Mouse (Mus musculus) hindbrain, embryonic 10.5 days (tissue): Measurements from ENCODE around the gene F12. TPM values are rescaled to one million over a fixed set of nuclear protein-coding genes. Genes with fewer than 3 reads are reported as not detected.

Source experiments
- DNase-seq: peaks from one replicate; pipeline ENCODE4 v3.0.0-alpha.2; 2017; ENCODE audit warnings: low spot score
- H3K27ac ChIP-seq: fragments of 300-500 bp; sonication (generic); 2 replicates; pipeline ENCODE4 v1.5.1; 2016; ENCODE audit warnings: mild to moderate bottlenecking, moderate library complexity
- H3K27me3 ChIP-seq: fragments of 300-500 bp; sonication (generic); 2 replicates; pipeline ENCODE4 v1.6.1; 2016; ENCODE audit warnings: mild to moderate bottlenecking; ENCODE audit not compliant: poor library complexity, insufficient read depth, severe bottlenecking
- H3K36me3 ChIP-seq: fragments of 300-500 bp; sonication (generic); 2 replicates; pipeline ENCODE4 v1.6.1; 2016; ENCODE audit warnings: mild to moderate bottlenecking, moderate library complexity
- H3K4me1 ChIP-seq: fragments of 300-500 bp; sonication (generic); replicated peaks from 2 replicates; pipeline ENCODE4 v1.6.1; 2016; ENCODE audit warnings: mild to moderate bottlenecking
- H3K4me3 ChIP-seq: fragments of 300-500 bp; sonication (generic); 2 replicates; pipeline ENCODE4 v1.5.1; 2016; ENCODE audit warnings: mild to moderate bottlenecking, moderate library complexity
- H3K9me3 ChIP-seq: fragments of 300-500 bp; sonication (generic); 2 replicates; pipeline ENCODE4 v1.6.1; 2016; ENCODE audit warnings: mild to moderate bottlenecking, moderate library complexity
- WGBS: fragments of 180-500 bp; shearing (Covaris S2); methylation state at CpG from one replicate; pipeline ENCODE4 v1.1.7; 2016; 5-methylcytosine and 5-hydroxymethylcytosine counted together
- polyA plus RNA-seq: library from polyadenylated mRNA; unstranded; fragments of >200 nt; fragmentation: Nextera tagmentation; extraction: Ambion mirVana; gene quantifications from 2 replicates; pipeline ENCODE4 v1.2.1, GENCODE M21; 2016

F12 gene
- polyA plus RNA-seq, 1 experiment from 2014 or later, result 0.25 TPM

DNA sequence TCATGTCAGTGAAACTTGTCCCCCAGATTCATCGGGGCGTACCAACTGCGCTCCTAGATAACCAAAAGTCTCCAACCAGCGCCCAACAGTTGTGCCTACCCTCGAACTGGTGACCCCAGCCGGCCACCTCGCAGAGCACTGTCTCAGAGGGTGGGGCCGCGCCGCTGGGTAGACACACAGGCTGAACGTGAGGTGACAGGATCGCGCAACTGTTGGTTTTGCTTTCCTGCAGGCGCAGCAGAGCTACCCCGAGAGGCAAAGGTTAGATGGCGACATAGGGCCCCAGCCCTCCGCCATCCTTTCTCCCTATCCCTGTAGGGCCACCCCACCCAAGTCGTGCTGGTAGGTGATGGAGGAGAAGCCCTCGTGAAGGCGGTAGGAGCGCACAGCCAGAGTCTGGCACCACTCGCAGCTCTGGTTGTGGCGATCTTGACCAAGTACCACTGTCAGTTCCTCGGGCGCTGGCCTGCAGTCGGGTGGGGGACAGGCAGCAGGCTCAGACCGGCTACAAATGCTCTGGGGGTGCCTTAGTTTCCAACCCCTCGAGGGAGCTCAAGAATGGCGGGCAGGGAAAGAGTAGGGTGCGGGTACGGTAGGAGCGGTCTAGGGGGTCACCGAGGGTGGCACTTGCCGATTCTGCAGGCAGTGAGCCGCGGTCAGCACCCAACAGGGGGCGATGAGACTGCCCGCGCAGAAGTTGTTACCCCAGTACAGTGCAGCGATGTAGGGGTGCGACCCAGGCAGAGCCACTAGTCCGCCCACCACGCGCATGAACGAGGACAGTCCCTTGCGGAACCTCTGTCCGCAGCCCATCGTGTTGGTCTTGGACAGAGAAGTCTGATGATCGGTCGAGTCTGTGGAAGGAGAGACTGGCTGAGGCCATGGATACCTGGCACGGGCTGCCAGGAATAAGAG lies 6.3 kb downstream of the F12 start:
- Histone ChIP-seq H3K4me1 (peaks cover 23% of the 10 kb centered on the region), H3K9me3 (no peaks in the 10 kb centered on the region), H3K27me3 (peaks cover 65% of the 10 kb centered on the region), H3K36me3 (no peaks in the 10 kb centered on the region), H3K4me3 (peak overlapping the region; percentile 9; the same call in 1 of the 2 replicates), H3K27ac (no peak overlapping the region)
- WGBS, result 27% methylated on average over 51 of the region's 51 CpGs
- DNase-seq, result no peak

DNA sequence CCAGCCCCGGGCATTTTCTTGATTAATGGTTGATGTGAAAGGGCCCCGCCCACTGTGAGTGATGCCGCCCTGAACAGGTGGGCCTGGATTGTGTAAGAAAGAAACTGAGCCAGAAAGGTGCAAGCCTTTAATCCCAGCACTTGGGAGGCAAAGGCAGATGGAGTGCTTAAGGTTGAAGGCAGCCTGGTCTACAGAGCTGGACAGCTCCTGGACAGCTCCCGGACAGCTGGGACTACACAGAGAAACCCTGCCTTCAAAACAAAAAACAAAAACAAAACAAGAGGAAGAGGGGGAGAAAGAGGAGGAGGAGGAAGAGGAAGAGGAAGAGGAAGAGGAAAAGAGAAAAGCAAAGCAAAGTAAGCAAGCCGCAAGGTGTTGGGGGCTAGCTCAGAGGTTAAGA lies 7.5 kb downstream of the F12 start:
- peaks cover 76% of the 10 kb centered on the region for H3K27me3 ChIP-seq
- no peak overlapping the region for H3K27ac ChIP-seq
- H3K36me3 ChIP-seq, result no peaks in the 10 kb centered on the region
- H3K4me3 ChIP-seq, result no peak overlapping the region
- H3K4me1 ChIP-seq, result peaks cover 31% of the 10 kb centered on the region
- WGBS, result 86% methylated on average over 5 of the region's 5 CpGs
- no peak for DNase-seq
- no peaks in the 10 kb centered on the region for H3K9me3 ChIP-seq

DNA sequence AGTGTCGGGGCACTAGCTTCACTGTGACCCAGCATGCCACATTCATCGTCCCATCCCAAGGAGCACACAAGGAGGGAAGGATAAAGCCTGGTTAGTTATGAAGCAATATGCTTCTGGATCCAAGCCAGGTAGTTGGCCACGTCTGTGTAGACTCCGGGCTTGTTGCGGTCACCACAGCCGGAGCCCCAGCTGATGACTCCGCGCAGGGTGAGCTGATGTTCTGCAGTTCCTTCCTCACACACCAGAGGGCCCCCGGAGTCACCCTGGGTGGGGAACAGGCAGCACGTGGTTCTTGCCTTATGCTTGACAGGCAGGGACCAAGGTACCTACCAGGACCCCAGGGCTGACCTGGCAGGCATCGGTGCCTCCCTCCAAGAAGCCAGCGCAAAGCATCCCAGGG lies 8.6 kb downstream of the F12 start:
- Histone ChIP-seq H3K36me3 (no peaks in the 10 kb centered on the region), H3K4me1 (peaks cover 31% of the 10 kb centered on the region), H3K27ac (no peak overlapping the region), H3K9me3 (no peaks in the 10 kb centered on the region), H3K27me3 (peaks cover 87% of the 10 kb centered on the region), H3K4me3 (no peak overlapping the region)
- DNase-seq, result peak; percentile 87
- 14% methylated on average over 12 of the region's 12 CpGs for WGBS

DNA sequence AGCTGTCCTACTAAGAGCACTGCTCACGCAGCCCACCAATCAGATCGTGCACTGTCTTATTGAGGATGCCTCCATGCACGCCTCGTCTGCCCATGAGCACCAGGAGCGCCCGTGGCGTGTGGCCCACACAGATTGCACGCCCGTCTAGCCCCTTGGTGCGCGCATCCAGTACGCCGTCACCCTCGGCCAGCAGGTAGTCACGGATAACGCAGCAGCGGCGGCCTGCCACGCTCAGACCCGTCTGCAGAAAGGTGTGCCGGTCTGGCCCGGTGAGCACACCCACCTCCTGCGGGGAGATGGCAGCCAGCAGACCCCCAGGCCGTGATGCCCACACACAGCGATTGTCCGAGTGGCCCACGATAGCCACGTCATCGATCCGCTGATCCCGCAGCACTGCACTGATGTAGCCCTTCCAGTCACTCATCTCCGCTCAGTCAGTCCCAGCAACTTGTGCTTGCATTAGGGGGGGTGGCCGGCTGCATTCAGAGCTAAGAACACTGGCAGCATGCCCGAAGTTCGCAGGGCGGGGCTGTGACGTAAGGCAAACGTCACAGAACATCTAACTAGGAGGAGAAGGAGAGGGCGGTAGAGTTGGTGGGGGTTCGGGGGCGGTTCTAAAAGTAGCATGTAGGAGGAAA lies 11.7 kb downstream of the F12 start, which contains the start of gene Pfn3:
Gene Pfn3, minus strand, starts transcription at position 490 of the 638 bp plus-strand sequence.
- H3K27me3 ChIP-seq, result peaks cover 71% of the 10 kb centered on the region
- peak within 1 kb of the TSS; percentile 53 for H3K4me3 ChIP-seq
- WGBS, result 11% methylated on average over 41 of the region's 41 CpGs
- 0 out of 2 replicates have a peak within 1 kb of the TSS, but pooled peaks have one; percentile 56 for H3K27ac ChIP-seq
- peaks cover 14% of the 10 kb centered on the region for H3K4me1 ChIP-seq
- no peaks in the 10 kb centered on the region for H3K36me3 ChIP-seq
- DNase-seq, result peak; percentile 53
- H3K9me3 ChIP-seq, result no peaks in the 10 kb centered on the region

DNA sequence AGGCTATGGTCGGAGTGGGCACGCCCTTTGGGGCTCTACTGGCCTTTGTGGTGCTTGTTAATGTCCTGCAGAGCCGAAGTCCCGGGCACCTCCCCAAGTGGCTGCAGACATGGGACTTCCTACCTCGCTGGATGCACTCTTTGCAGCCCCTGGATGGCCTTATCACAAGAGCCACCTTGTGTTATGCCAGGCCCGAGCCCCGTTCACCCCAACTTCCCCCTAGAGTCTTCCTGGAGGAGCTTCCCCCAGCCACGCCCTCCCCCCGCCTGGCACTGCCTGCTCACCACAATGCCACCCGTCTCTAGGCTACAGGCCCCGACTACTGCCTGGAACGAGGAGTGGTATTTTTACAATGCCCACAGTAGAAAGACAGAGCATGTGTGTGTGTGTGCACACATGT lies 13.3 kb downstream of the F12 start:
- Histone ChIP-seq H3K27ac (no peak overlapping the region), H3K4me3 (no peak overlapping the region), H3K9me3 (no peaks in the 10 kb centered on the region), H3K36me3 (no peaks in the 10 kb centered on the region), H3K4me1 (peaks cover 14% of the 10 kb centered on the region), H3K27me3 (peaks cover 60% of the 10 kb centered on the region)
- WGBS, result 87% methylated on average over 12 of the region's 12 CpGs
- no peak for DNase-seq

DNA sequence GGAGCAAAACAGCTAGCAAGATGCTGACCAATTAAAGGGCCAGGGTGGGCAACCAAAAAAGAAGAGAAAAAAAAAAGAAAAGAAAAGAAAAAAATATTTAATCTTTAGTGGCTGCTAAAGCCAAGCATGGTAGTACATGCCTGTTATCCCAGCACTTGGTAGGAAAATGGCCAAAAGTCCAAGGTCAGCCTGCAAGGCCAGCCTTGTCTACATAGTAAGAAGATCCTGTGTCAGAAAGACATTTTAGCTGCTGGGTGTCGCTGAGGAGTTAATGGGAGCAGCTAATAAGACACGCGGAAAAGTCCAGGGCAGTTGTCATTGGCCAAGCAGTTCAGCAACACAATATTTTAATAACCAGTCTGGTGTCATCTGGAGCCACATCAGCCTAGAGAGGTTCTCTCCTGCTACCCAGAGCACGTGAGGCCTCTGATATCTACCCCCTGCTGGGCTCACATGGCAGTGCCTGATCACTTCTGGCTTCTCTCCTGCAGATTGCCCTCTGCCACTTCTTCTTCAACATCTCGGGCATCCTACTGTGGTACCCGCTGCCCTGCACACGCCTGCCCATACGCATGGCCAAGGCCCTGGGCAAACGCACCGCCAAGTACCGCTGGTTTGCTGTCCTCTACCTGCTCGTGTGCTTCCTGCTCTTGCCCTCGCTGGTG lies 13.8 kb downstream of the F12 start:
- 84% methylated on average over 13 of the region's 13 CpGs for WGBS
- Histone ChIP-seq H3K36me3 (no peaks in the 10 kb centered on the region), H3K4me3 (no peak overlapping the region), H3K9me3 (no peaks in the 10 kb centered on the region), H3K27me3 (peaks cover 54% of the 10 kb centered on the region), H3K4me1 (peaks cover 8% of the 10 kb centered on the region), H3K27ac (no peak overlapping the region)
- DNase-seq, result no peak

DNA sequence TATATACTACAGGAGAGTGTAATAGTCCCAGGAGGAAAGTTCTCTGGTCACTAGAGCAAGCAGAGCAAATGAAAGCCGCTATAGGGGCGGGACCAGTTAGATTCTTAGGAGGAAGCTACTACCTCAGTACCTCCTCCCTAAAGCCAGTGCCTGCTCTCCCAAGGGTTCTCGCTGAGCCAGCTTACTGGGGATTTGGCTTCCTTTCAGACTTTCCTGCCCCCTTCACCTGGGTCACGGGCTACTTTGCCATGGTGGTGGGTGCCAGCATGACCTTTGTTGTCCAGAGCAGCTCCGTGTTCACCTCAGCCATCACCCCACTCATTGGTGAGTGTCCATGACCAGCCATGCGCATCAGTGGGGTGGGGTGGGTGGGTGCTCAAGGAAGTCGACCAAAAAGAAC lies 14.8 kb downstream of the F12 start:
- peaks cover 48% of the 10 kb centered on the region for H3K27me3 ChIP-seq
- H3K9me3 ChIP-seq, result no peaks in the 10 kb centered on the region
- H3K4me3 ChIP-seq, result no peak overlapping the region
- 74% methylated on average over 7 of the region's 7 CpGs for WGBS
- H3K4me1 ChIP-seq, result peaks cover 8% of the 10 kb centered on the region
- DNase-seq, result no peak
- no peak overlapping the region for H3K27ac ChIP-seq
- no peaks in the 10 kb centered on the region for H3K36me3 ChIP-seq

DNA sequence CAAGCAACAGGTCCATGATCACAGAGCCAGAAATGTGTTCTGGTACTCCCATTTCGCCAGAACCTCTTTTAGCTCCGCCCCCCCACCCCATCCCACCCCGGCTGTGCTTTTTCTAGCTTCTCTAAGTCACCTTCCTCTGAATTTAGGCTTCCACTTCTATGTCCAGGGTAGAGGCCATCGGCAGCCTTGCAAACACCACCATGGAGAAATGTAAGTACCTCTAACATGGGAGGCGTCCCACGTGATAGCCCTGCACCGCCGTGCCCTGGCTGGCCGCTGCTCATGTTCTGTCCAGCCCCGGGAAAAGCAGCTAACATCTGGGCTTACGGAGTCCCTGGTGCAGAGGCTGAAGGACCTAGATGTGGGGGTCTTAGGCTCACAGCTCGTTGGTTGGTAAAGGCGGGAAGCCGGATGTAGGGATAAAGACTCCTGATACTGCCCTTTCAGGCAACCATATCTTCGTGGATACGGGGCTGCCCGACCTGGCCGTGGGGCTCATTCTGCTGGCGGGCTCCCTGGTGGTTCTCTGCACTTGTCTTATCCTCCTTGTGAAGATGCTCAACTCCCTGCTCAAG lies 18.0 kb downstream of the F12 start:
- Histone ChIP-seq H3K9me3 (no peaks in the 10 kb centered on the region), H3K36me3 (no peaks in the 10 kb centered on the region), H3K4me1 (peaks cover 13% of the 10 kb centered on the region), H3K27ac (no peak overlapping the region), H3K27me3 (peaks cover 39% of the 10 kb centered on the region), H3K4me3 (no peak overlapping the region)
- no peak for DNase-seq
- WGBS, result 86% methylated on average over 19 of the region's 19 CpGs

DNA sequence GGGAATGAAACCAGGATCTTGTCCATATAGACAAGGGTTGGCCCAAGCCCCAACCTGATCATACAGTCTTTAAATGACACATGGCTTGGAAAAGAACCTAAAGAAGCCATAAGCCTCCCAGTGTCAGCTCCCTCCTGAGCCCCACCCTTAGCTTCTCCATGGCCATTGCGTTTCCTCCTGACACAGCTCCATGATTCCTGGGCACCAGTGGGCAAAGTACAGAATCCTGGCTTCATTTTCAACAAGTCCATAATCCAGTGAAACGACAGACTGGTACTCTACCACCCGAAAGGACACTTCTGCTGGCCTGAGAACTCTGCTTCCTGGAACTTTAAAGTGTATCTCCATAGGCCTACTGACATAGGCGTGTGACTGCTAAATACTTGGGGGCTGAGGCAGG lies 19.3 kb downstream of the F12 start:
- Histone ChIP-seq H3K4me1 (peaks cover 23% of the 10 kb centered on the region), H3K27ac (no peak overlapping the region), H3K4me3 (no peak overlapping the region), H3K9me3 (no peaks in the 10 kb centered on the region), H3K36me3 (no peaks in the 10 kb centered on the region), H3K27me3 (peaks cover 35% of the 10 kb centered on the region)
- no peak for DNase-seq
- whole genome bisulfite sequencing, result 84% methylated on average over 4 of the region's 4 CpGs

DNA sequence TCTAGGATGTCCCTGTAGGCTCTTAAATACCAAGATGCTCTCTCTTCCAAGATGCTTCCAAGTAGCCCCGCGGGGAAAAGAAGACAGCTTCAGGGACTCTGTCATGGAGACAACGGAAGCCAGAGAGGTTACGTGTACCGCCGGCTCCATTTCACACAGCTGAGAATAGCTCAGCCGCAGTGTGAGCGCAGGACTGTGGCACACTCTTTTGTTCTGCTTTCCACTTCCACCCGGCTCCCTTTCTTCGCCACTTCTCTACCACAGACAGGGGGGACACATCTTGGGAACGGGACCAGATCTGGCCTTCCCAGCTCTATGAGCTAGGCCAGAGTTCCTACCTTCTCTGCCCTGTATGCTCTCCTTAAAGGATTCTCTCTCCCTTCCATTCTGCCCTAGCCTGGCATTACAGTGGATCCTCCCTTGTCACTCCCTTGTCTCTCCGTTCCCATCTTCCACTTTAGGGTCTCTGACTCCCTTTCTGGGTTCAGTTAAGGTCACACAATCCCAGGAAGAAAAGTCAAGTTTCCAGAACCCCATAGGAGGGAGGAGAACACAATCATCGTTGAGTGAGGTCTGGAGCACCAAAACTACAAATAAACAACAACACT lies 20.7 kb downstream of the F12 start:
- WGBS, result 68% methylated on average over 13 of the region's 13 CpGs
- Histone ChIP-seq H3K4me3 (peak overlapping the region; percentile 16; the same call in 1 of the 2 replicates), H3K36me3 (no peaks in the 10 kb centered on the region), H3K27me3 (peaks cover 31% of the 10 kb centered on the region), H3K9me3 (no peaks in the 10 kb centered on the region), H3K27ac (peak overlapping the region; percentile 91), H3K4me1 (peaks cover 23% of the 10 kb centered on the region)
- no peak for DNase-seq

DNA sequence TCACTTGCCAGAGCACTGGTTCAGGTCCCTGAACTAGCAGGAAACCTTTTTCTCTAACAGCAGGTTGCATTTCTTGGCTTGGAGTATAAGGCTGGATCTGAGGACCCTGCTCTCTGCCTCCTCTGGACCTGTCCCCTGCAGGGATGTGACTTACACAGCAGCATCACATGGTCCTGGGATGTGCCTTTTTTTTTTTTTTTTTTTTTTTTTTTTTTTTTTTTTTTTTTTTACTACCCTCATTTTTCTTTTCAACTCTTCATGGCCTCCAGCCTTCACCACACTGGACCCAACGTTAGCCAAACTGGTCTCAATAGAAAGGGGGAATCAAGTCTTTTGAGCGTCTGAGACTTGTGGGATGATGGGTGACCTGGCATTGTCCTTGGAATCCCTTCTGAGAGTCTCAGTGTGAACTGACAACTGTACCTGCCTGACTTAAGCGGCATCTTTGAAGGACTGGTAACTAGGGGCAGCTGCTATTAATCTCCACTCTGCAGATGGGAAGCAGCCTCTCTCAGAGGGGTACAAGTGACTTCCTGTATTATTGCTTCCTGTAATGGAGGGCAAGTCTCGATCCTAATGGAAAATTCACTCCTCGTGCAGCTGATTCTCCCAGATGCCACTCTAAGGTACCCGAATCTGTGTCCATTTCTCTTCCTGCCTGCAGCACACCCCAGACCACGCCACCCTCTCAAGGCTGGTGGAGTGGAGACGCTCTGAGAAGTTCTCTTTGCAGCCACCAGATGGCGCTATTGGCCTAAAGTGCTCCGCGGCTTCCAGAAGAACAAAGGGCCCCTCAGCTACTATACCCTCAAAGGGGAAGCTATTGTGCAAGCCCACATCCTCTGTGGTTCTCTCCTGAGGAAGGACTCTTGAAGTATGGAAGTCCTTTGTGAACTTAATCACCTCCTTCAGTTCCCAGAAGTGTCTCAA lies 21.5 kb downstream of the F12 start:
- no peaks in the 10 kb centered on the region for H3K9me3 ChIP-seq
- H3K27ac ChIP-seq, result peak overlapping the region; percentile 91
- peak; percentile 85 for DNase-seq
- peak overlapping the region; percentile 16; the same call in 1 of the 2 replicates for H3K4me3 ChIP-seq
- H3K36me3 ChIP-seq, result no peaks in the 10 kb centered on the region
- peaks cover 23% of the 10 kb centered on the region for H3K4me1 ChIP-seq
- WGBS, result 15% methylated on average over 11 of the region's 11 CpGs
- peaks cover 34% of the 10 kb centered on the region for H3K27me3 ChIP-seq
